Mouse (Mus musculus): Measurements from ENCODE around the gene Slc6a16.

GRCm38 (mm10) chr7:45233580-45234332 lies 7.1 kb upstream of the Slc6a16 start:
- TF ChIP-seq POLR2A (IDR thresholded peaks at IDR 0.05; ENCODE audit: borderline replicate concordance, extremely low read depth, insufficient read depth, insufficient read length, poor library complexity, severe bottlenecking) (no peak), CTCF (IDR thresholded peaks at IDR 0.05; ENCODE audit: borderline replicate concordance, extremely low read depth, insufficient read depth, insufficient read length) (no peak)

Data from brain, embryonic 14.5 days (tissue).